Mouse (Mus musculus) forebrain, embryonic 14.5 days (tissue): ENCODE data around the gene Gal3st2b. TPM values are rescaled to one million over a fixed set of nuclear protein-coding genes. Genes with fewer than 3 reads are reported as not detected.
"Not testable (repeated sequence)": the region's sequence is repeated elsewhere in the genome, so short reads cannot be mapped to it uniquely, and the experiment has no call there.

Experiments
- ATAC-seq: fragments of 200-750 bp; cut with Nextera tagmentation; 2 replicates; pipeline ENCODE4 v1.8.0; 2017; ENCODE audit warnings: mild to moderate bottlenecking, moderate library complexity
- DNase-seq: peaks from one replicate; pipeline ENCODE4 v3.0.0-alpha.2; 2015; ENCODE audit warnings: low spot score
- H3K27ac ChIP-seq: fragments of 300-500 bp; sonication (generic); 2 replicates; pipeline ENCODE4 v1.5.1; 2014; ENCODE audit warnings: low read depth, mild to moderate bottlenecking, control low read depth, low read length, moderate library complexity
- H3K27me3 ChIP-seq: fragments of 300-500 bp; sonication (generic); replicated peaks from 2 replicates; pipeline ENCODE4 v1.6.1; 2014; ENCODE audit warnings: low read length, control low read depth, mixed read lengths; ENCODE audit not compliant: control insufficient read depth, insufficient read depth
- H3K36me3 ChIP-seq: fragments of 300-500 bp; sonication (generic); 2 replicates; pipeline ENCODE4 v1.6.1; 2014; ENCODE audit warnings: low read length, control low read depth; ENCODE audit not compliant: control insufficient read depth, insufficient read depth
- H3K4me1 ChIP-seq: fragments of 300-500 bp; sonication (generic); 2 replicates; pipeline ENCODE4 v1.6.1; 2014; ENCODE audit warnings: antibody characterized with exemption, low read length, control low read depth; ENCODE audit not compliant: control insufficient read depth, insufficient read depth
- H3K4me2 ChIP-seq: fragments of 300-500 bp; sonication (generic); 2 replicates; pipeline ENCODE4 v1.6.1; 2014; ENCODE audit warnings: mild to moderate bottlenecking, control low read depth, low read length
- H3K4me3 ChIP-seq: fragments of 300-500 bp; sonication (generic); 2 replicates; pipeline ENCODE4 v1.5.1; 2014; ENCODE audit warnings: low read depth, low read length, control low read depth
- H3K9ac ChIP-seq: fragments of 300-500 bp; sonication (generic); 2 replicates; pipeline ENCODE4 v1.6.1; 2014; ENCODE audit warnings: mild to moderate bottlenecking, low read length, control low read depth, moderate library complexity
- H3K9me3 ChIP-seq: fragments of 300-500 bp; sonication (generic); replicated peaks from 2 replicates; pipeline ENCODE4 v1.6.1; 2016; ENCODE audit warnings: low read length, control low read depth, mixed read lengths; ENCODE audit not compliant: control insufficient read depth
- WGBS: fragments of 180-500 bp; shearing (Covaris S2); extraction: QIAGEN DNeasy Blood & Tissue Kit; methylation state at CpG from one replicate; pipeline ENCODE4 v1.1.7; 2014; 5-methylcytosine and 5-hydroxymethylcytosine counted together
- polyA plus RNA-seq: library from polyadenylated mRNA; unstranded; fragments of >200 nt; fragmentation: Nextera tagmentation; extraction: Ambion mirVana; gene quantifications from 2 replicates; pipeline ENCODE4 v1.2.1, GENCODE M21; 2014

Gal3st2b gene
- polyA plus RNA-seq, 1 experiment from 2014 or later, result not detected

DNA sequence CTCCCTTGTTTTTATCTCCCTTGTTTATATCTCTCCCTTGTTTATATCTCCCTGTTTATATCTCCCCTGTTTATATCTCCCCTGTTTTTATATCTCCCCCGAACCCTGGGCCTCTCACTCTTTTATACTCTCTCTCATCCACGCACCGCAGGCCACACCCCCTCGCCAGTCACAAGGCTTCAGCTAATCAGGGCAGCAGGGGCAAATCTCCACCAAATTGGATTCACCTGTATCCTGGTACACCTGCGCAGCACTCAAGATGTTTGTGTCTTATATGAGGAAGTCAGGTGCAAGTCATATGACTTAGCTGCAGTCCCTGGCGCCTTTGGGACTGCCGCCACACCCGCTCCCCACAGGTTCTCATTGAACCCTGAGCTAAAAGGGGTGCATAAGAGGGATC is 72.1 kb downstream of the Gal3st2b start, which contains the start of gene Gal3st2c:
TSS of gene Gal3st2c (plus strand) at position 301 of the 400 bp plus-strand sequence.
- H3K4me2 ChIP-seq, H3K9ac ChIP-seq, H3K36me3 ChIP-seq, ATAC-seq, H3K4me3 ChIP-seq, DNase-seq, H3K4me1 ChIP-seq, H3K27me3 ChIP-seq, H3K27ac ChIP-seq, H3K9me3 ChIP-seq: not testable (repeated sequence)
- WGBS, result 80% methylated on average over 7 of the region's 8 CpGs

- not testable (repeated sequence) for H3K4me3 ChIP-seq, H3K27ac ChIP-seq, H3K4me2 ChIP-seq, H3K27me3 ChIP-seq, H3K4me1 ChIP-seq, H3K36me3 ChIP-seq, DNase-seq, ATAC-seq, H3K9me3 ChIP-seq, H3K9ac ChIP-seq
- WGBS, result 79% methylated on average over 2 of the region's 2 CpGs
Observed at GRCm38 (mm10) chr1:93991068-93991467, 73.0 kb downstream of the Gal3st2b start.

DNA sequence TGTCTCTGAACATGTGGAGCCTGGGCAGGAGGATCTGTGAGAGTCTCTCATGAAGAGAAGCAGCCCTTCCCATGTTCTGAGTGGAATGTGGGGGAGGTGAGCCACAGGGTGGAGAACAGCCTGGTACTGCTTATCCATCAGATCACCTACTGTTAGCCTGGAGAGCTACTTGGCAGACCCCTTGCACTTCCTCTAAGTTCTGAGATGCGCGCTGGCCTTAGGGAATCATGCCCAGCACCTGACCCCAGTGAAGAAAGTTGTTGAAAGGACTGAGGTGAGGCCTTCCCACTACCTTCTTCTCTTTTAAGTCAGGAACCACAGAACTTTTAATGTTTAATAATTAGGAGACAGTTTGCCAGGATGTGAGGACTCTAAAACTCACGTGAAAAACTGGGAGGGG is 73.4 kb downstream of the Gal3st2b start:
- not testable (repeated sequence) for ATAC-seq
- 94% methylated on average over 3 of the region's 3 CpGs for WGBS

More for the DNA sequence above, 73.4 kb downstream of the Gal3st2b start:
- not testable (repeated sequence) for DNase-seq, H3K4me2 ChIP-seq, H3K9me3 ChIP-seq, H3K9ac ChIP-seq, H3K4me3 ChIP-seq, H3K36me3 ChIP-seq, H3K27me3 ChIP-seq, H3K27ac ChIP-seq, H3K4me1 ChIP-seq

Other genes starting within 250 kb of the Gal3st2b start
- gene Bok, start 232.7 kb upstream of the Gal3st2b start, polyA plus RNA-seq, result 83.3 and 87.6 TPM in 2 replicates
- 95.0 and 113 TPM in 2 replicates for gene Atg4b, start 166.8 kb upstream of the Gal3st2b start, polyA plus RNA-seq
- 38.4 and 44.4 TPM in 2 replicates for gene Thap4, start 163.4 kb upstream of the Gal3st2b start, polyA plus RNA-seq
- gene Dtymk, start 116.4 kb upstream of the Gal3st2b start, polyA plus RNA-seq, result 173 and 185 TPM in 2 replicates
- 8.0 and 8.5 TPM in 2 replicates for gene Ing5, start 114.3 kb upstream of the Gal3st2b start, polyA plus RNA-seq
- gene D2hgdh, start 93.4 kb upstream of the Gal3st2b start, polyA plus RNA-seq, result 11.0 and 12.7 TPM in 2 replicates
- not detected in 2 replicates for gene Gal3st2, start 57.0 kb upstream of the Gal3st2b start, polyA plus RNA-seq
- not detected in 2 replicates for gene Gal3st2c, start 72.2 kb downstream of the Gal3st2b start, polyA plus RNA-seq
- not detected in 2 replicates for gene Neu4, start 102.1 kb downstream of the Gal3st2b start, polyA plus RNA-seq
- not detected in 2 replicates for gene Pdcd1, start 134.2 kb downstream of the Gal3st2b start, polyA plus RNA-seq